ENCODE assay signal across 22 mouse cellular contexts in the genomic region with DNA sequence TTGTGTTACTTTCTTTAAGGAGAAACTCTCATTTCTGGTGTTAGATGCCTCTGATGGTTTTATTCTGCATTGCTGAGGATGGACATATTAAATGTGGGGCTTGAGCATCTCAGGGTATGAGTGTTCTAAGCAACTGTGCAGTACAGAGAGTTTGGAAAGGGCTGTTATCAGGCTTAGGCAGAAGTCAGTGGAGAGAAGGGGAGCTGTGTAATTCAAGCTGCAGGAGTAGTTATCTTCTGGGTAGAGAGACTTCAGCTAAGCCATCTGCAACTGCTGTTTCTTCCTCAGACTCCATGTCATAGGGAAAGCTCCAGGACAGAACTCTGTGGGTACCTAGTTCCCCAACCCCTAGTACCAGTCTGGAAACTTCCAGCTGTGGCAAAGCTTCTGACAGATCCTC.
DNase-seq lines count a peak whose midpoint lies in the region; ATAC-seq lines count a peak whose summit lies in the region.
"Had no signal": no experiment of that assay in that cellular context is flagged by ENCODE, and none has a peak within 500 bp of the region (broad histone marks: within the 10 kb centered on the region; RNA-seq: fewer than 3 reads in every experiment).

No protein-coding gene starts in this region.

- ATAC-seq in megakaryocyte, adult 5-6 weeks (ENCODE audit: poor library complexity, severe bottlenecking) = no peak
- peak; percentile 100 for ATAC-seq in liver, embryonic 11.5 days (replicated peaks; ENCODE audit: low FRiP score)
- peak; percentile 88 for ATAC-seq in liver, embryonic 15.5 days (ENCODE audit: insufficient read depth)
- peak; percentile 94 for ATAC-seq in megakaryocyte-erythroid progenitor cell, adult 5-6 weeks (replicated peaks; ENCODE audit: low FRiP score, low TSS enrichment, poor library complexity, severe bottlenecking)
- no peak for ATAC-seq in midbrain, embryonic 13.5 days
- ATAC-seq in forebrain, embryonic 15.5 days (replicated peaks) = no peak
- ATAC-seq: activated CD4-positive, CD25-positive, alpha-beta regulatory T cell, adult 4 months; forebrain, embryonic 14.5 days; Patski had no signal

- peak overlapping the region; percentile 23; the same call in 1 of the 2 replicates for H3K9ac ChIP-seq in liver, embryonic 11.5 days (ENCODE audit: low read depth, low read length)
- H3K9ac ChIP-seq in liver, embryonic 15.5 days = no peak overlapping the region
- H3K9ac ChIP-seq in midbrain, embryonic 13.5 days (replicated peaks) = no peak overlapping the region
- H3K9ac ChIP-seq in forebrain, embryonic 15.5 days (replicated peaks) = no peak overlapping the region
- H3K9ac ChIP-seq: heart, embryonic 12.5 days; hindbrain, embryonic 14.5 days had no signal

- no peaks in the 10 kb centered on the region for H3K27me3 ChIP-seq in megakaryocyte, embryonic 14.5 days (replicated peaks)
- no peaks in the 10 kb centered on the region for H3K27me3 ChIP-seq in liver, embryonic 11.5 days (replicated peaks; ENCODE audit: control insufficient read depth, insufficient read depth, low read length)
- H3K27me3 ChIP-seq in liver, embryonic 15.5 days = no peaks in the 10 kb centered on the region
- H3K27me3 ChIP-seq in midbrain, embryonic 13.5 days = no peaks in the 10 kb centered on the region
- no peaks in the 10 kb centered on the region for H3K27me3 ChIP-seq in forebrain, embryonic 15.5 days
- H3K27me3 ChIP-seq: heart, embryonic 12.5 days had no signal

- peak overlapping the region; percentile 7 for H3K4me3 ChIP-seq in megakaryocyte, embryonic 14.5 days (replicated peaks)
- H3K4me3 ChIP-seq in liver, embryonic 11.5 days (ENCODE audit: low read depth, low read length) = no peak overlapping the region
- no peak overlapping the region for H3K4me3 ChIP-seq in liver, embryonic 15.5 days (replicated peaks)
- H3K4me3 ChIP-seq in midbrain, embryonic 13.5 days (replicated peaks) = no peak overlapping the region
- no peak overlapping the region for H3K4me3 ChIP-seq in forebrain, embryonic 15.5 days
- H3K4me3 ChIP-seq: embryonic facial prominence, embryonic 10.5 days; forebrain, embryonic 10.5 days; heart, embryonic 12.5 days; hindbrain, embryonic 10.5 days had no signal

- DNase-seq in liver, embryonic 11.5 days (ENCODE audit: low spot score) = no peak
- no peak for DNase-seq in natural killer cell, adult 2 months (ENCODE audit: low spot score in 2 of 2)
- DNase-seq: adrenal gland, postnatal 14 days; cerebellum, adult 11-12 months; cerebellum, adult 9-10 months; cerebellum, postnatal 36 days; gastrocnemius, postnatal 10 days; heart, adult 18-20 months had no signal

- no peaks in the 10 kb centered on the region for H3K36me3 ChIP-seq in megakaryocyte, embryonic 14.5 days (replicated peaks; ENCODE audit: low read length)
- no peaks in the 10 kb centered on the region for H3K36me3 ChIP-seq in liver, embryonic 11.5 days (ENCODE audit: control insufficient read depth, insufficient read depth, low read length)
- no peaks in the 10 kb centered on the region for H3K36me3 ChIP-seq in liver, embryonic 15.5 days (replicated peaks)
- no peaks in the 10 kb centered on the region for H3K36me3 ChIP-seq in midbrain, embryonic 13.5 days
- no peaks in the 10 kb centered on the region for H3K36me3 ChIP-seq in forebrain, embryonic 15.5 days
- H3K36me3 ChIP-seq: embryonic facial prominence, embryonic 10.5 days; forebrain, embryonic 10.5 days; heart, embryonic 12.5 days; hindbrain, embryonic 10.5 days had no signal

- H3K4me1 ChIP-seq in megakaryocyte, embryonic 14.5 days = peaks cover 41% of the 10 kb centered on the region
- peaks cover 10% of the 10 kb centered on the region for H3K4me1 ChIP-seq in liver, embryonic 11.5 days (replicated peaks; ENCODE audit: control insufficient read depth, insufficient read depth, low read length)
- H3K4me1 ChIP-seq in liver, embryonic 15.5 days (replicated peaks) = peaks cover 16% of the 10 kb centered on the region
- no peaks in the 10 kb centered on the region for H3K4me1 ChIP-seq in midbrain, embryonic 13.5 days (replicated peaks)
- no peaks in the 10 kb centered on the region for H3K4me1 ChIP-seq in forebrain, embryonic 15.5 days
- H3K4me1 ChIP-seq: embryonic facial prominence, embryonic 10.5 days; forebrain, embryonic 10.5 days; hindbrain, embryonic 10.5 days had no signal

- H3K4me2 ChIP-seq in liver, embryonic 11.5 days = no peak overlapping the region
- H3K4me2 ChIP-seq in liver, embryonic 15.5 days = peak overlapping the region; percentile 16; the same call in 1 of the 2 replicates
- no peak overlapping the region for H3K4me2 ChIP-seq in midbrain, embryonic 13.5 days (replicated peaks)
- H3K4me2 ChIP-seq in forebrain, embryonic 15.5 days (replicated peaks) = no peak overlapping the region
- H3K4me2 ChIP-seq: heart, embryonic 12.5 days; hindbrain, embryonic 14.5 days had no signal

- H3K9me3 ChIP-seq in megakaryocyte, embryonic 14.5 days = no peaks in the 10 kb centered on the region
- H3K9me3 ChIP-seq in liver, embryonic 11.5 days (ENCODE audit: control insufficient read depth, low read length) = no peaks in the 10 kb centered on the region
- H3K9me3 ChIP-seq in liver, embryonic 15.5 days (replicated peaks) = no peaks in the 10 kb centered on the region
- no peaks in the 10 kb centered on the region for H3K9me3 ChIP-seq in midbrain, embryonic 13.5 days
- H3K9me3 ChIP-seq in forebrain, embryonic 15.5 days = no peaks in the 10 kb centered on the region
- H3K9me3 ChIP-seq: embryonic facial prominence, embryonic 10.5 days; forebrain, embryonic 10.5 days; heart, embryonic 12.5 days; hindbrain, embryonic 10.5 days had no signal

- peak overlapping the region; percentile 71; the same call in 1 of the 2 replicates for H3K27ac ChIP-seq in liver, embryonic 11.5 days (ENCODE audit: low read depth, low read length)
- peak overlapping the region; percentile 24; the same call in 1 of the 2 replicates for H3K27ac ChIP-seq in liver, embryonic 15.5 days (replicated peaks)
- no peak overlapping the region for H3K27ac ChIP-seq in midbrain, embryonic 13.5 days
- no peak overlapping the region for H3K27ac ChIP-seq in forebrain, embryonic 15.5 days (replicated peaks)
- H3K27ac ChIP-seq: embryonic facial prominence, embryonic 10.5 days; forebrain, embryonic 10.5 days; hindbrain, embryonic 10.5 days; hindbrain, embryonic 14.5 days had no signal

Comparison
In these comparisons a context has a peak if more than half of its experiments do, and no peak if none do; other contexts are left out.
1. ATAC-seq: peak in liver, embryonic 11.5 days (single experiment), liver, embryonic 15.5 days (single experiment) and megakaryocyte-erythroid progenitor cell, adult 5-6 weeks (single experiment); none in megakaryocyte, adult 5-6 weeks (single experiment), midbrain, embryonic 13.5 days (single experiment) and forebrain, embryonic 15.5 days (single experiment).
2. H3K27ac ChIP-seq: peak in liver, embryonic 11.5 days (single experiment) and liver, embryonic 15.5 days (single experiment); none in midbrain, embryonic 13.5 days (single experiment) and forebrain, embryonic 15.5 days (single experiment).